Mouse (Mus musculus) megakaryocyte, adult 5-6 weeks (primary cell): ENCODE measurements at regions not wholly inside any gene's neighbourhood (a gene's known extent, or its start where the extent isn't known, plus 50 kb on each side); places are given as distances from the start of the nearest gene placed in this dataset.
"Not testable (repeated sequence)": the region's sequence is repeated elsewhere in the genome, so short reads cannot be mapped to it uniquely, and the experiment has no call there.

Experiments used
- ATAC-seq: 2 replicates; pipeline ENCODE4 v1.8.0; 2016; ENCODE audit warnings: mild to moderate bottlenecking, inconsistent platforms; ENCODE audit not compliant: poor library complexity, severe bottlenecking

DNA sequence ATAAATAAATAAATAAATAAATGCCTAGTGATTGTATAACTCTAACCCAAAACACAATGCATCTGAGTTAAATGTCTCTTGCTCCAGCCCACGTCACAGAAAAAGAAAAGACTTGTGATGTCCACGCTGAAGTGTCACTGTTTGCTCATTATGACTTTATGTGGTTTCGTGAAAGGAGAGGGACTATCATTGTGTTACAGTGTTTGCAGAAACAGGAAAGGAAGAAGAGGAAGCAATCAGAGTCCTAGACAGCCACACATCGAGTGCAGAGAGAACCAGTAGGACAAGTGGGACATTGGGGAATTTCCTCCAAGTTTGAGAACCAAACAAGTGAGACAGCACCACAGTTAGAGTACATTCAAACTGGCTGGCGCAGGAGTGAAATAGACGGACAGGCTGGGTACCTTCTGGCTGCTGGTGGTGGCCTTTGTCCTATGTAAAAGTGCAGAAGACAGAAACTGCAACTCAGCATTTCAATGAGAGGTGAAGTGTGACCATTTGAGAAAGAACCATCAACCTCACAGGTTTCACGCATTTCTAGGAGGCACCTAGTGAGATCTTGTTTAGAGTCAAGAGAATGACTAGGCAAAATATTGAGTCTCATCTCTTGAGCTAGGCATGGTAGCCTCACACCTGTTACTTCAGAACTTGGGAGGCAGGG is 59.6 kb downstream of the Fasl start:
- ATAC-seq = peak; percentile 74

- peak; percentile 79 for ATAC-seq
These were observed 60.9 kb downstream of the Fasl start for GRCm38 (mm10) chr1:161727357-161727756.

- not testable (repeated sequence) for ATAC-seq
These were observed 62.2 kb downstream of the Fasl start for GRCm38 (mm10) chr1:161726098-161726497.

- ATAC-seq = no peak
These were observed 68.4 kb downstream of the Fasl start for GRCm38 (mm10) chr1:161719876-161720275.

- ATAC-seq = no peak
These were observed 70.0 kb downstream of the Fasl start for GRCm38 (mm10) chr1:161718254-161718653.

GRCm38 (mm10) chr1:161712918-161713317 is 75.4 kb downstream of the Fasl start:
- peak; percentile 87 for ATAC-seq

DNA sequence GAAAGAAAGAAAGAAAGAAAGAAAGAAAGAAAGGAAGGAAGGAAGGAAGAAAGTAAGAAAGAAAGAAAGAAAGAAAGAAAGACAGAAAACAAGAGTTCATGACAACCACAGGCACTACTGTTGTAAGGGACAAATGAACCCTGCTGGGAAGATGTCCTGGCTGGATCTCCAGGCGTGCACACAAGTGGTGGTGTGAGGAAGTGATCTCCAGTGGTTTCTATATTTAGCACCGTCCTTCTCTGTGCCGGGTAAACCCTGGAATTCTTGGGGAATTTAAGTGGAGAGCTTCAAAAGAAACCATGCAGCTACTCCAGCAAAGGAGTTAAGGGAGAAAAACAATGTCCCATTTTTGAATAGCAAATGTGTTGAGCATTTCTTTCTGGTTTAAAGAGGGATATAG is 76.0 kb downstream of the Fasl start:
- no peak for ATAC-seq

GRCm38 (mm10) chr1:161707049-161707448 is 81.2 kb downstream of the Fasl start:
- 0 out of 2 replicates have a peak, but pooled peaks have one; percentile 46 for ATAC-seq

- no peak for ATAC-seq
These were observed 83.3 kb downstream of the Fasl start for GRCm38 (mm10) chr1:161704961-161705360.

DNA sequence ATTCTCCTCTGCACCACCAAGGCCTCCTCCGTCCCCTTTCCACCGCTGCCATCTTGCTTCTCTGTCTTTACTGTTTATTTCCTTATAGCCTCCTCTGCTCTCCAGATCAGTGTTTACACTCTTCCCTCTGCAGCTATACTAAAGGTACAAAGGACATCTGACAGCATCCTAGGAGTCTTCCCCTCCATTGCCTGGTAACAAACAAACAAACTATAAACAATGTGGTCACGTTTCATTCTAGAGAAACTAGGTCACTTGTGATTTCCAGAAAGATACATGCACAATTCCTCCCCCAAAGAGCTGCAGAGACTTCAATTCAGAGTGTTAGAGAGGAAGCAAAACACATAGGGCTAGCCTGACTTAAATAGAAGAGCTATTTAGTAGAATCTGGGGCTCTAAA is 83.8 kb downstream of the Fasl start:
- no peak for ATAC-seq

DNA sequence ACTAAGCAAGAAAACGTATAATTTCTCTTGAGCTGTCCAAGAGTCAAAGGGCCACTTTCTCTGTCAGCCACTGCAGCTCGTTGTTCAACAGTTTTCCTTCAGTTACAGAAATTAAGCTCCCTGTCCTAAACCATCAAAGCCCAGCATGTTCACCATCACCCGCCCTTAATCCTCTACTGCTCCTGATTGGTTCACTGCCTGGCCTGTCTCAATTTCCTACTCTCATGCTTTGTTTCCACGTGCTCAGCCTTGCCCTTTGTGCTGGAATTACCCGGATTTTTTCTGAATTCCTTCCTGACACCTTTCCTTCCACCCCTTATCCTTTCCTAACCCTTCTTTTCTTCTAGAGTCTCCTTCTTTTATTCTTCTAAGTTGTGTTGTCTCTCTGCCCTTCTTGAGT is 92.4 kb downstream of the Fasl start:
- no peak for ATAC-seq

GRCm38 (mm10) chr1:161693768-161694160 is 94.5 kb downstream of the Fasl start:
- no peak for ATAC-seq

- no peak for ATAC-seq
These were observed 95.2 kb downstream of the Fasl start for GRCm38 (mm10) chr1:161692836-161693767.

DNA sequence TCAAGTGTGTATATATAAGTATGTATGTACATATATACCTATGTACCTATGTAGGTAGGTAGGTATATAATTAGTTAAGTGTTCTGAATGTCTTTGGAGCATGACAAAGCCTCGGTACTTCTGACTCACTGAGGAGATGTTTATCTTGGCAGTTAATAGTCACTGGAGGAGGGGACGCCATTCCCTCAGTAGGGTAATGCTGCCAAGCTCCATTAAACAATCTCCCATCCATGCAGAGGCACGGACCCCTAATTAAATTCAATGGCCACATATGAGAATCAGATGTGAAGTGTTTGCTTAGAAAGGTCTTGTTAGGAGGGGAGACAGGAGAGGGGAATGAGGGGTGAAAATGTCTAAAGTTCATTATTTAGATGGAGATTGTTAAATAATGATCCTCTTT is 99.3 kb downstream of the Fasl start:
- no peak for ATAC-seq

DNA sequence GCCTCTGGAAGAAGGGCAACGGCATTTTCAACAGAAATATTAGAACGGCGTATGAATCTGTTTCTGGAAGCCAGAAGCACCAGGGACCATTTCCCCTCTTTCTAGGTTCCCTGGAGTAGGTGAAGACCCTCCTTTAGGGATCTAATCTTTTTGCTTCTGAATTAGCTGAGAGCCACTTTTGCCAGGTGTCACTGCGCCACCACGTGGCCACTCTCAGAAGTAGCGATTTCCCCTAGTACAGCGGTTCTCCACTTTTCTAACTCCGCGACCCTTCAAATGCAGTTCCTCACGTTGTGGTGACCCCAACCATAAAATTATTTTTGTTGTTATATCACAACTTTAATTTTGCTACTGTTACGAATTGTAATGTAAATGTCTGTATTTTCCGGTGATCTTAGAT is 100.7 kb downstream of the Fasl start:
- peak; percentile 84 for ATAC-seq

GRCm38 (mm10) chr1:161680558-161680957 is 107.7 kb downstream of the Fasl start:
- no peak for ATAC-seq

DNA sequence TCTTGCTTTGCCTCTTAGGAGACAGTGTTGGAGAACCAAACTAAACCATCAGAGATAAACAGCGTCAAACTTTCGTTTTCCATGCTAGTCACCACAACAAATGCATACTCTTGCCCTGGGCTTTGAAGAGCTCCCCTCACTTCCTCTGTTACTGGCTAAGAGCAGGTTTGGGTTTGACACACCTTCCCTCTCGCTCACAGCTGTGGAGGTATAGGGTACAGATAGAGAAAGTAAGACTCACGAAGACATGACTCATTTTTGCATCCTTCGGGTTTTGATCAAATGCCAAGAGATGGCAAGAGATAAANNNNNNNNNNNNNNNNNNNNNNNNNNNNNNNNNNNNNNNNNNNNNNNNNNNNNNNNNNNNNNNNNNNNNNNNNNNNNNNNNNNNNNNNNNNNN is 117.4 kb downstream of the Fasl start:
- peak; percentile 68; the same call in 1 of the 2 replicates for ATAC-seq

- no peak for ATAC-seq
These were observed 124.0 kb downstream of the Fasl start for GRCm38 (mm10) chr1:161664321-161664720.

DNA sequence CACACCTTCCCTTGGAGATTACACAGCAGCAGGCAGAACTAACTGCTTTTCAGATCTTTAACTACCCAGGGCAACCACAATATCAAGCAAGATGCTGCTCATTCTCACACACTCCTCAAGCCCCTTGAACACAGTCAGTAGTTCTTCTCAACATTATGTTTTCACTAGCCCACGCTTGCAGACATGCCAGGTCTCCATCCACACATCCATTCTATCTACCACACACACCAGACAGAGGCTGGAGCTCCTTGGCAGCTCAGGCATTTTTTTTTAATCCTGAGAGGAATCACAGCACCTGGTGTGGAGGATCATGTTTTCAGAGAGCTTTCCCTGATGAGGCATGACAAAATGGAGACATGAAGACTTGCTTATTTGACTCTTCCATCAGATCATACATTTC is 124.9 kb downstream of the Fasl start:
- no peak for ATAC-seq

DNA sequence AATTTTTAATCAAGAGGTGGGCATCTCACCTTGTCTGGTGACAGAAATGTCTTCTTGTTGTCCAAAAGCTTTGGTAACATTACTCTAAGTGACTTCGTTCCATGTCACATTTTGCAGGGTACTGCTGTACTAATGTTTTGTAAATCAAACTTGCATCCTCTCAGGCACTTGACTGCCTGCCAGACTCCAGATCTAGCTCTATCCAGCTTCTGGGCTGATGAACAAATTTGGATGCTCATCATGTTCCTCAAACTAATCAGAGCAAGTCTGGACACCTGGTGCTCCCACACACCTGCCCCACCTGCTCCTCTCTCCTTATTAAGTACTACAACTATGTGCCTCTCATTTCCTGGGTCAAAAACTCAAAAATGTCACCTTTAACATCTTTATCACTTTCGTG is 126.1 kb downstream of the Fasl start:
- ATAC-seq = no peak

GRCm38 (mm10) chr1:161657511-161657910 is 130.8 kb downstream of the Fasl start:
- no peak for ATAC-seq

DNA sequence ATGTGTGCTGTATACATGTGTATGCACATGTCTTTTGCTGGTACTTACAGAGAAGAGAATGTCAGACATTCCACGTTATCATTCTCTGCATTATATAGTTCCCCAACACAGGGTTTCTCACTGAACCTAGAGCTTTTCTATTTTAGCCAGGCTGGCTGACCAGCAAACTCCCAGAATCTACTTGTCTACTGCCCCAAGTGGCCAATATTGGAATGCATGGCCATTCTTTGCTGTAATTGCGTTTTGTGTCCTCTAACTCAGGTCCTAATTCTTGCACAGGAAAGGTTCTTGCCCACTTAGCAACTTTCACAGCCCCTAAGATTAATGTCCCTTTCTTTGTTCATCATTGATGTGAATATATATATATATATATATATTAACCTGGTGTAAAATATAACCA is 138.9 kb downstream of the Fasl start:
- ATAC-seq = no peak
